Mouse (Mus musculus): ENCODE results near the gene Dusp8. TPM values are rescaled to one million over a fixed set of nuclear protein-coding genes. Genes with fewer than 3 reads are reported as not detected.

Dusp8 gene
- polyA plus RNA-seq, 1 experiment: 33.3 TPM

DNA sequence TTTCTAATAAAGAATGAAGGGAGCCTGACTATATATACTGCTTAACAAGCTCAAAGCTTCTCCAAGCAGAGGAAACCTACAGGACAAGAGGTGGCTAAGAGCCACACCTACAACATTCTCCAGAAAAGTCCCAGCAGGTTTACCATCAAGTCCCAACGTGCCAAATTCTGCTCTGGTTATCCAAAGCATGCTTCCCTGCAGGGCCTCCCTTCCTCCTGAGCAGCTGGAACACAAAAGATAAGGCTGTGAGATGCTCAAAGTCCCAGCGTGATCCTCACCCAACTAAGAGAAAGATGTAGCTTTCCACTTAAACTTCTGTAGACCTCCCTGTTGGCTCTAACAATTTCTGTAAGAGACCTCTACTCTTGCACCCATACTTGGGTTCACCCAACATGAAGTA lies 36.6 kb downstream of the Dusp8 start:
- WGBS: 41% methylated on average over 2 of the region's 2 CpGs
- peaks cover 34% of the 10 kb centered on the region for H3K4me1 ChIP-seq (ENCODE audit: control insufficient read depth, insufficient read depth, low read length)
- no peak overlapping the region for H3K4me3 ChIP-seq (replicated peaks; ENCODE audit: extremely low read depth, low read depth, low read length)
- no peak for DNase-seq
- TF ChIP-seq POLR2A (IDR thresholded peaks at IDR 0.05; ENCODE audit: borderline replicate concordance, extremely low read depth, low read depth, low read length) (no peak), CTCF (IDR thresholded peaks at IDR 0.05; ENCODE audit: insufficient read depth, low read length) (no peak)

DNA sequence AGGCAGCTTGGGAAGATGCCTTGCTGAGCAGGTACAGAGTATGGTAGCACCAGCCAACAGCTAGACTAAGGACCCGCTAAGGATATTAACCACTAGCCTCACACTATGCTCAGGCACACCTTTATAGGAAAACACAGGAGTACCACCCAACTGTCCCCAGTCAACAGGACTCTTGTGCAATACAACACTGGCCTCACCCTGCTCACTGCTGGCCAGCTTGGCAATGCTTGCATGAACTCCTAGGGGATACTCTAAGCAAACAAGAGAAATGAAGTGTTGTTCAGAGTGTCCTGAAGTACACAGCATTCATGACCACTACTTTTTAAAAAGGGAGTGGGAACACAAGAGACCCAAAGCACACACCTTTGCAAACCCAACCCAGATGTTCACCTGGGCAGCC lies 38.5 kb downstream of the Dusp8 start:
- Histone ChIP-seq H3K4me3 (replicated peaks; ENCODE audit: extremely low read depth, low read depth, low read length) (no peak overlapping the region), H3K4me1 (ENCODE audit: control insufficient read depth, insufficient read depth, low read length) (peaks cover 34% of the 10 kb centered on the region)
- no peak for TF ChIP-seq CTCF (IDR thresholded peaks at IDR 0.05; ENCODE audit: insufficient read depth, low read length)
- no peak for TF ChIP-seq POLR2A (IDR thresholded peaks at IDR 0.05; ENCODE audit: borderline replicate concordance, extremely low read depth, low read depth, low read length)
- 81% methylated on average over 1 of the region's 1 CpGs for WGBS
- DNase-seq: no peak

DNA sequence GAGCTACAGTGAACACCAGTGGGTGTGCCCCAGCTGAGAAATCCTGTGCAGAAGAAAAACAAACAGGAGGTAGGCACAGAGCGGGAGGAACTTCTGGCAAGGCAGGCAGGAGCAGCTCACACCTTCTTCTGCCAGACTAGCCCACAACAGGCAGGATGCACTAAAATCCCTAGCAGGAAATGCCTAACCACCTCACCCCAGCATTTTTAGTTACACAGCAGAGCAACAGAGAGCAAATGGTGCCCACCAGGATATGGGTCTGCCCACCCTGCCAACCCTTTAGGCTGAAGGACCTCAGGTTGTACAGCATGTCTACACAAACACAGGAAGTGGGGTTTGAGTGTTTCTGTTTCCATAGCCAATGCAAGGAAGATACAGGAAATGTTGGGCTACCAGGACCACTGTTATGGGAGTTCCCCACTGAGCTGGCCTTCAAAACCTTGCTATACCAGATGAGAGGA lies 39.0 kb downstream of the Dusp8 start:
- Histone ChIP-seq H3K4me1 (ENCODE audit: control insufficient read depth, insufficient read depth, low read length) (peaks cover 34% of the 10 kb centered on the region), H3K4me3 (replicated peaks; ENCODE audit: extremely low read depth, low read depth, low read length) (no peak overlapping the region)
- no peak for TF ChIP-seq CTCF (IDR thresholded peaks at IDR 0.05; ENCODE audit: insufficient read depth, low read length)
- no peak for TF ChIP-seq POLR2A (IDR thresholded peaks at IDR 0.05; ENCODE audit: borderline replicate concordance, extremely low read depth, low read depth, low read length)
- 14% methylated on average over 1 of the region's 1 CpGs for WGBS
- no peak for DNase-seq

DNA sequence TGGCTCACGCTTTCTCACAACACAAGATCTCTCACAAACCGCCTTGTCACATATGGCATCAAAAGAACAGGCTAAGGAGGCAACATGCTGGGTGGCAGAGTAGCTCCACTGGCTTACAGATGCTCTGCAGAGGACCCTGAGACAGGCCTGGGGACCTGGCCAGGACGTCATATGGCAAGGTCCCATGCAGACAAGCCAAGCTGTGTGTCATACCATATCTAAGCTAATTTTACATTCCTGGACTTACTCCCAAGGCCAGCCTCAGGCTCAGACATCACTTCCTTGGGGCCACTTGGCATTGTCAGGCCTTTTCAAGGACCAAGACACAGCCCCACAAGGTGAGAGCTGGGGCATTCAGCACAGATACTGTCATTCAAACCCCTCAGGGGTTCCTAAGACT lies 40.2 kb downstream of the Dusp8 start:
- WGBS: 86% methylated on average over 3 of the region's 3 CpGs
- TF ChIP-seq POLR2A (IDR thresholded peaks at IDR 0.05; ENCODE audit: borderline replicate concordance, extremely low read depth, low read depth, low read length): no peak
- TF ChIP-seq CTCF (IDR thresholded peaks at IDR 0.05; ENCODE audit: insufficient read depth, low read length): no peak
- Histone ChIP-seq H3K4me3 (replicated peaks; ENCODE audit: extremely low read depth, low read depth, low read length) (no peak overlapping the region), H3K4me1 (ENCODE audit: control insufficient read depth, insufficient read depth, low read length) (peaks cover 32% of the 10 kb centered on the region)
- no peak for DNase-seq

DNA sequence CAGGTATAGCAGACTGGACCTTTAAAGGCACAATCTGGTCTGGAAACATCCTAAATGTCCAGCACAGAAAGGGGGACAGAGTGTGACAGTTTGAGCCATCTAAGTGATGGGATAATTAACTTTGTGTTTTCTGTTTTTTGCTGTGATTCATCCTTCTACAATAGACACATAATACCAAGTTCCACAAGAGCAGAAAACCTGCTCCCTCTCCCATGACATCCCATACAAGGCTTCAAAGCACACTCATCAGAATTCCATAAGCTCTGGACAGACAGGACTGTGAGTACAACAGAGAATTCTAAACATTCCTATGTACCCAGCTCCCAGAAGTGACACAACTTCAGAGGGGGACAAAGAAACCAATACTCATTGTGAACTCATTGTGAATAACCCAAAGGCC lies 45.1 kb downstream of the Dusp8 start:
- TF ChIP-seq POLR2A (IDR thresholded peaks at IDR 0.05; ENCODE audit: borderline replicate concordance, extremely low read depth, low read depth, low read length) (no peak), CTCF (IDR thresholded peaks at IDR 0.05; ENCODE audit: insufficient read depth, low read length) (no peak)
- peaks cover 8% of the 10 kb centered on the region for H3K4me1 ChIP-seq (ENCODE audit: control insufficient read depth, insufficient read depth, low read length)
- no peak overlapping the region for H3K4me3 ChIP-seq (replicated peaks; ENCODE audit: extremely low read depth, low read depth, low read length)
- DNase-seq: no peak

DNA sequence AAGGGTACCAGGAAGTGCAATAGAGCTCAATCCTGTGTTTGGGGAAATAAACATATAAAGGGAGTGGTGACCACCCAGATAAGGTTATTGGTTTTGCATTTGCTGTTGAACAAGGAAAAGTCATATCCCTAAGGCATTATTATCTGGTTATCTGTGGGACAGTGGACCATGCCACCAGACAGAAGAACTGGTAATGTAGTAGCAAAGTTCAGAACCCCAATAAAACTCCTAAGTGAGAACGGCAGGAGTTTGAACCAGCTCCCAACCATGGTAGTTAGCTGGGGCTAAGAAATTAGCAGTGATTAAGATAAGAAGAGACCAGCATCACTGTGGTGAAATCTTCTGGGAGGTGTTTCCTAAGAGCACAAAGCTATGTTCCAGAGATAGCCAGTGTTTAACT lies 49.7 kb downstream of the Dusp8 start:
- 74% methylated on average over 1 of the region's 1 CpGs for WGBS
- DNase-seq: no peak
- TF ChIP-seq POLR2A (IDR thresholded peaks at IDR 0.05; ENCODE audit: borderline replicate concordance, extremely low read depth, low read depth, low read length) (no peak), CTCF (IDR thresholded peaks at IDR 0.05; ENCODE audit: insufficient read depth, low read length) (no peak)
- H3K4me1 ChIP-seq (ENCODE audit: control insufficient read depth, insufficient read depth, low read length): peaks cover 22% of the 10 kb centered on the region
- H3K4me3 ChIP-seq (replicated peaks; ENCODE audit: extremely low read depth, low read depth, low read length): no peak overlapping the region

DNA sequence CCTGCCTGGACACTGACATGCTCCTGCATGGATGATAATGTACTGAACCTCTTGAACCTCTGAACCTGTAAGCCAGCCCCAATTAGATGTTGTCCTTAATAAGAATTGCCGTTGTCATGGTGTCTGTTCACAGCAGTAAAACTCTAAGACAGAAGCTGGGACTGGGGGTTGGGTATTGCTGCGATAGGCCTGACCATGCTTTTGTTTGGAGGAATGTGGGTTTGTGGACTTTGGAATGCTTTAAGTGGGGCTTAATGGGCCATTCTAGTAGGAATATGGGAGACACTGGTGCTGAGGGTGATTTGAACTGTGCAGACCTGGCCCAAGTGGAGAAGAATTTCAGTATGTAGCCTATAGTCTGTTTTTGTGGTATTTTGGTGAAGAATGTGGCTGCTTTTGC lies 50.3 kb downstream of the Dusp8 start:
- TF ChIP-seq POLR2A (IDR thresholded peaks at IDR 0.05; ENCODE audit: borderline replicate concordance, extremely low read depth, low read depth, low read length) (no peak), CTCF (IDR thresholded peaks at IDR 0.05; ENCODE audit: insufficient read depth, low read length) (no peak)
- DNase-seq: no peak
- WGBS: 64% methylated on average over 2 of the region's 2 CpGs
- Histone ChIP-seq H3K4me1 (ENCODE audit: control insufficient read depth, insufficient read depth, low read length) (peaks cover 24% of the 10 kb centered on the region), H3K4me3 (replicated peaks; ENCODE audit: extremely low read depth, low read depth, low read length) (no peak overlapping the region)

DNA sequence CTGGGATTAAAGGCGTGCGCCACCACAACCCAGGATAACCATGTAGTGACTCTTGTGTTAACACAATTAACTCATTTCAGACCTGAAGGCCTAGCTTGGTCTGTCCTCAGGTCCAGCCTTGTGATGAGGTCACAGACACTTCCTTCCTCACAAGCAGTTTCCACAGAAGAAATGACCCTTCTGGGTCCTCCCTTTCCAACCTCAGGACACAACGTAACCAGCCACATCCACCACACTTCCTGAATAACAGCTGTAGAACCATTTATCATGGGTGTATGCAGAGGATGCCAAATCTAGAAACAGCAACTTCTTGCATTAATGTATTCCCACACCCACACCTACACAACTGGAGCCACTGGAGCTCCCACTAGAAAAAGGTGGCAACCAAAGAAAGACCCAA lies 54.9 kb downstream of the Dusp8 start:
- Histone ChIP-seq H3K4me3 (replicated peaks; ENCODE audit: extremely low read depth, low read depth, low read length) (no peak overlapping the region), H3K4me1 (ENCODE audit: control insufficient read depth, insufficient read depth, low read length) (peaks cover 32% of the 10 kb centered on the region)
- DNase-seq: no peak
- WGBS: 73% methylated on average over 3 of the region's 3 CpGs
- TF ChIP-seq CTCF (IDR thresholded peaks at IDR 0.05; ENCODE audit: insufficient read depth, low read length) (no peak), POLR2A (IDR thresholded peaks at IDR 0.05; ENCODE audit: borderline replicate concordance, extremely low read depth, low read depth, low read length) (no peak)

DNA sequence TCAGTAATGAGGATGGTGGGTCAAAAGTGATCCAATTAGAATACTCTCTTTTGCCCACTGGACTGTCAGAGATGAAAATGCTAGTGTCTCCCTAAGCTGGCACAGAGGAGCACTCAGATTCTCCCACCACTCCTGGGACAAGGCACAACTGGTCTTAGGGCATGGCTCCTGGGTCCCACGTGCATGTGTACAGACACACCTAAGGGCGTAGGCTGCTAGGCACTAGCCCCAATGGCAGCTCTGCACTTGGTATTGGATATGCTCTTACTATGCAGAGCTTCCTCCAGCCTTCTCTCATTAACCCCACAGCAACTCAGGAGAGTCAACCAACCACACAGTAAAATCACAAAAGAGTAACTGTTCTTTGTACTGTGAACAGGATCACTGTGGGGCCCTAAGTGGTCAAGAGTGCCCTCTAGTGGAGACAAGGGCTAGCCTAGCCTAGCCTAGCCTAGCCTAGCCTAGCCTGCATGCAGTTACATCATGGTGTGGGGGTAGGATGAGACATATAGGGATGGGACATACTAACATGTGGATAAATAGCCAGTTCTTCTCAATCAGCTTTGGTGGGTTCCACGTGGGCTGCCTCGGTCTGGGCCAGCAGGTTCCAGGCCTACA lies 58.0 kb downstream of the Dusp8 start:
- peak; percentile 56 for DNase-seq
- TF ChIP-seq POLR2A (IDR thresholded peaks at IDR 0.05; ENCODE audit: borderline replicate concordance, extremely low read depth, low read depth, low read length): no peak
- peak; percentile 70 for TF ChIP-seq CTCF (IDR thresholded peaks at IDR 0.05; ENCODE audit: insufficient read depth, low read length)

DNA sequence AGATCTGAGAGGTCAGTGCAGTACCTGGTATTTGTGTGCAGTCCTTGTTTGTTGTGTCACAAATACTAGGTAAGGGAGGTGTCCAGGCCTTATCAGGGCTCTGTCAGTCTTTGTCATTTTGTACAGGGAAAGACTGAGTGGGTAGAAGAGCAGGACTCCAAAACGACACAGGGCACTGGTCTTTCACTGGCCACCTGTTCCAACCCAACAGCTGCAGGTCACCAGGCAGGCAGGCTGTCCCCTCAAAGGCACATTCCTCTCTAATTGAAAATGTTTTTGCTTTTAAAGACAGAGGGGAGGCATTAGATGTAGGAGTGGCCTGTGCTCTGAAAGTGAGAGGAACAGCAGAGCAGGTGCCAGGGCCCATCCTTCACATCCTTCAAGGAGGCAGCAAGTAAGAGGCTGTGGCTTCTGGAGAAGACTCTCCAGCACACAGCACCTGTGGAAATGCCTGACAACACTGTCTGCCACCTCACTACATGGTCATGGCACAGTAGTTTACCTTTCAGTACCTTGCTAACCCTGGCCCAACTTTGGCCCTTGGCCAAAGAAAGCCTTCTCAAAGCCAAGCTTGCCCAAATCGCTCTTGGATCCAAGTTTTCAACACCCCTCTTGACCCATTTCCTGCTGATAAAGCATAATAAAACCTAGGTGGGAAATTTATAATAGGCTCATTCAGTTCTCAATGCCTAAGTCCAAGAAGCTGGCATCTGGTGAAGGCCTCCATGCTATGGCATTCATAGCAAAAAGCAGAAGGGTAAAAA lies 60.4 kb downstream of the Dusp8 start:
- H3K4me3 ChIP-seq (replicated peaks; ENCODE audit: extremely low read depth, low read depth, low read length): no peak overlapping the region
- DNase-seq: peak; percentile 32
- 27% methylated on average over 2 of the region's 2 CpGs for WGBS
- TF ChIP-seq POLR2A (IDR thresholded peaks at IDR 0.05; ENCODE audit: borderline replicate concordance, extremely low read depth, low read depth, low read length) (no peak), CTCF (IDR thresholded peaks at IDR 0.05; ENCODE audit: insufficient read depth, low read length) (no peak)
- peaks cover 38% of the 10 kb centered on the region for H3K4me1 ChIP-seq (ENCODE audit: control insufficient read depth, insufficient read depth, low read length)

More for the DNA sequence above, 58.0 kb downstream of the Dusp8 start:
- 73% methylated on average over 4 of the region's 4 CpGs for WGBS
- Histone ChIP-seq H3K4me1 (ENCODE audit: control insufficient read depth, insufficient read depth, low read length) (peaks cover 51% of the 10 kb centered on the region), H3K4me3 (replicated peaks; ENCODE audit: extremely low read depth, low read depth, low read length) (no peak overlapping the region)
